Mouse (Mus musculus): ENCODE data around the gene Slc6a20a.

Slc6a20a gene

DNA sequence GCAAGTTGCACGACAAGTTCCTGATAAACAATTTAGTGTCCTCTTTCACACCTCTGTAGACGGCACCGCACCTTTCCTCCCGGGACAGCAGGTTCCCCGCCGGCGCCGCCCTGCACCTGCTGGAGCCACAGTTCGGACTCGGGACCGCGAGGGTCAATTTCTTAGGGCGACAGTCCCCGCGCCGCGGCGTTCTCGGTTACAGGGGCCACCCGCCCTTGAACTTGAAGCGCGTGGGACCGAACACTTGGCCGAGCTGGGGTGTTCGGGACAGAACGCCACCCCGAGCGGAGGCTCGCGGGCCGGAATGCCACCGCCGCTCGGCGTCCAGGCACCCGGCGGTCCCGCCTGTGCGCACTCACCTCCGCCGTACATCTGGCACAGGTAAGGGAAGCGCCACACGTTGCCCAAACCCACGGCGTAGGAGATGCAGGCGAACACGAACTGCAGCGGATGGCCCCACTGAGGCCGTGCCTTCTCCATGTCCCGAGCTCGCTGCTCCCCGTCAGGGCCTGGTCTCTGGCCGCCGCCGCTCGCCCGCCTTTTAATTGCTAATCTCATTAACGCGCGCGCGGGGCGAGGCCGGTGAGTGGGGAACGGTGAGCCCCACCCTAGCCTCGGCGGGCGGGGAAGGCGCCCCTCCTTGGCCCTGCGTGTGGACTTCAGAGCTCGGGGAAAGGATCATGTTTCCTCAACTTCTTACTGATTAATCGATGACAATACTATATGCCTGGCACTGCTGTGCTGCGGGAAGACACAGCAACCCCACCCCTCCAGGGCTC, at the start of gene Slc6a20a, which contains the start of gene Ccr9:
Gene Slc6a20a, minus strand, starts transcription at position 559 of the 779 bp plus-strand sequence.
Gene Ccr9, plus strand, starts transcription at position 113 of the 779 bp plus-strand sequence.
- in situ Hi-C loops (cut with MboI; ENCODE audit: low pct_unique_long_range_greater_than_20kb in 1 of 2, low sequenced_read_pairs in 2 of 2, unreplicated experiment in 1 of 2), result no loop called here

DNA sequence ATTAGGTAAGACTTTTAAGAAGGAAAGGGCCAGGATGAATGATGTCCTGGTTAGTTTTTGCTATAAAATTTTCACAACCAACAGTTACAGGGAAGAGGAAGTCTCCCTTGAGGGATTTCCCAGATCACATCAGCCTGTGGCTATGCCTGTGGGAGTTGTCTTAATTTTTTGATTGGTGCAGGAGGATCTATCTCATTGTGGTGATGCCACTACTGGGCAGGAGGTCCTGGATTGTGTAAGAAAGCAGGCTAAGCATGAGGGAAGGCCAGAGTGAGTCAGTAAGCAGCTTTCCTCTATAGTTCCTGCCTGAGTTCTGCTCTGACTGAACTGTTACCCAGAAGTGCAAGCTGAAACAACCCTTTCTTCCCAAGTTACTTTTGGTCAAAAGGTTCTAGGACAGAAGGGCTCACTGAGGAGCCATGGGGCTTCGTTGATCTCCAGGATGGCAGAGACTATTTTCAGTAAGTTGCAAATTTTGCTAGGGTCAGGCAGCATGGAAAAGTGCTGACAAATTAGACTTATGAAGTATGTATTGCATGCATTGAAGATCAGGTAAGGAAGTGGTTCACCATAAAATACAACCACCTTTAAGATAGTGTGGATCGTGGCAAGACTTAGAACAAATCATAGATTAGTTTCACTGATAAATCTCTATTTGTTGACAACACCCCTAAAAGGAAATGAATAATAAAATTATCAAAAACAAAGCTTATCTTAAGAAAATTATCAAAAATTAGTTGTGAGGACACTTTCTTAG, 44.2 kb upstream of the Slc6a20a start:
- in situ Hi-C loops (cut with MboI; ENCODE audit: low pct_unique_long_range_greater_than_20kb in 1 of 2, low sequenced_read_pairs in 2 of 2, unreplicated experiment in 1 of 2), result no loop called here

DNA sequence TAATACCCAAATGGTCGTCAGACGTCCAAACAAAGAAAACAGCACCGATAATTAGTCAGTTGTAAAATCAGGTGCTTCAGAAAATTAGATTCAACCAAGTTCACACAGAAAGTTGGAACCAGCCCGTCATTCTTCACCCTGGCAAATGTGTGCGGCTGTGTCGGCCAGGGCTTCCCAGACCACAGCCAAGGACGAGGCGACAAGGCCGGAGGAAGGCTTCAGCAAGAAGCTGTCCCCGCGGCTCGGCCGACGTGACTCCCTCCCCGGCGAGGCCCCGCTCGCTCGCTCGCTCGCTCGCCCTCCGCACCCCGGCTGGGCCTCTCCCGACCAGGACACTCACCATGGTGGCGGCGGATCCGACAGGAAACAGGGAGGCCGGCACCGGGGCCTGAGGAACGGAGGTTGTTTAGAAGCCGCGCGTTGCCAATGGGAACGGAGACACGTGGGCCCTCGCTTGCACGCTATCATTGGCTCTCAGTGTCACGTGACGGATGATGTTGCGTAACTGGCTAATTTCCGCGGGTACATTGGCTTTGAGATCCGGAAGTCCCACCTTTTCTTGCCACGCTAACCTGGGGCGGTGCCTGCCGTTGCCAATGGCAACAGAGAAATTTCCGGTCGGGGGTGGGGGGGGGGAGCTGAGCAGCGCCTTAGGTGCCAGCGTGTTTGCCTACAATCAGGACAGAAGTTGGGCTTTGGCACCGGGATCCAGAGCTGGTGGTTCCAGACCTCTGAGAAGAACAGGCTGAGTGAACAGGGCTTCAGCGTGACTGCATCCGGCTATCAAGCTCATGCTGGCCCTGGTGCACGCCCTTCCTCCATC, 38.7 kb upstream of the Slc6a20a start, which contains the start of gene Lztfl1:
Gene Lztfl1, minus strand, starts transcription at position 512 of the 823 bp plus-strand sequence.
- in situ Hi-C loops (cut with MboI; ENCODE audit: low pct_unique_long_range_greater_than_20kb in 1 of 2, low sequenced_read_pairs in 2 of 2, unreplicated experiment in 1 of 2), result no loop called here

DNA sequence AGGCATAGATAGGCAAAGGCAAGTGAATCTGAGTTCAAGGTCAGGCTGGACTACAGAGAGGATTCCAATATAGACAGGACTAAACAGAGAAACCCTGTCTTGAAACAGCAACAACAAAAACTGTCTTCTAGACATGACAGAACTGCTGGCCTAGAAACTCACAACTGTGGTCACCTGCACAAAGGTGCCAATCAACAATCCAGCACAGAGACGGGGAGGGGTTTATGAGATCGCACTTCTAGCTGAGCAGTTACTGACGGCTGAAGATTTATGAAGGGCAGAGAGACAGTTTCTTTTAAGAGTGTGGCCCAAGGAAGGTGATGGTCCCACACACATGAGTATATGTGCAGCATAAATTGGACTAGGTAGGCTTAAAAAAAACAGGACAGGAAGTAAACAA, 37.6 kb upstream of the Slc6a20a start:
- in situ Hi-C loops (cut with MboI; ENCODE audit: low pct_unique_long_range_greater_than_20kb in 1 of 2, low sequenced_read_pairs in 2 of 2, unreplicated experiment in 1 of 2), result no loop called here

DNA sequence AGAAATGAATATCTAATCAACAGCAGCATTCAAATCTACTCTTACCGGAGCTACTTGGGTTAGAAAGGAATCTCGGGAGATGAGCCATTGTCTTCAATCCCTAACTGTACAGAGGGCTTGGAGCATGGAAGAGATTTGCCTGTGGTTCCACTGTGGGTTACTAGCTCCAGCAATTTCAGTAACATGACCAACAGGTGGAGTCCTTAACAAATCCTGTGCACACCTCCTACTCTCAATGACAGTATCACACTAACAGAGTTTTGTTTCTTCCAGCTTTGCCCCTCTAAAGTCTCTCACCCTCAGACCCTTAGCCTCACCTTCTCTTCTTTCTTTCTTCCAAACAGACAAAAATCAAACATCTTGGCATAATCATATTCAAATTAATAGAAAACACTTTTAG, 34.4 kb upstream of the Slc6a20a start:
- in situ Hi-C loops (cut with MboI; ENCODE audit: low pct_unique_long_range_greater_than_20kb in 1 of 2, low sequenced_read_pairs in 2 of 2, unreplicated experiment in 1 of 2), result no loop called here

DNA sequence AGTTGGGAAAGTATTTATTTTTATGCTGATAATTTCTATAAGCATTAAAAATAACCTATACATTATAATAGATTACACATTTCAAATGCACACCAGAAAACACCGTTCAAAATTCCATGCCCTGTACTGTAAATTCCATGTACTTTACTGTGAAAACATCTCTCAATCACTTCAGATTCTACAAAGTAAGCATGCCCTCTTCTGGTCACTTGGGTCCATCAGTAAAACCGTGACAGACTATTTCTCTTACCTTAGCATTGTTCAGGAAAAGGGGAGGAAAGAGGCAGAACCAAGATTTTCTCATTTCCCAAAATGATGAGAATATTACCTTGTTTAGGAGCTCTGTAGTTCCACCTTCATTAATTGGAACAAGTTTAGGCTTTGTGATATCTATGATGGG, 30.5 kb upstream of the Slc6a20a start:
- in situ Hi-C loops (cut with MboI; ENCODE audit: low pct_unique_long_range_greater_than_20kb in 1 of 2, low sequenced_read_pairs in 2 of 2, unreplicated experiment in 1 of 2), result no loop called here

DNA sequence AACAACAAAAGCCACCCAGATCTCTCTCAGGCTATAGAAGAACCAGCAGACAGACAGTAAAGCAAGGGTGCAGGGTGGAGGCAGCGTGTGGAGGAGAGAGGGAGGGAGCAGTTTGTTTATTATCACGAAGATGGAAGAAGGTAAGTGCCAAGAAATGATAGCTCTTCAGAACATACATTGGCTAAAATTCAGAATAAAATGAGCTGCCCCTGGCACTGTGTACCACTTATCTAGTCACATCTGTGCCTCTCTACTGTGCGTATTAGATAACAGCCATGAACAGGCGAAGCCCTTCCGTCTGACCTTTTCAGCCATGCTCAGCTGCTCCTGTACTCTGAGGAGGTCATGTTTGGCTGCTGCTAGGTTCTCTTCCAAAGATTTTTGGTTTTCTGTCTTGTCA, 23.1 kb upstream of the Slc6a20a start:
- in situ Hi-C loops (cut with MboI; ENCODE audit: low pct_unique_long_range_greater_than_20kb in 1 of 2, low sequenced_read_pairs in 2 of 2, unreplicated experiment in 1 of 2), result no loop called here

DNA sequence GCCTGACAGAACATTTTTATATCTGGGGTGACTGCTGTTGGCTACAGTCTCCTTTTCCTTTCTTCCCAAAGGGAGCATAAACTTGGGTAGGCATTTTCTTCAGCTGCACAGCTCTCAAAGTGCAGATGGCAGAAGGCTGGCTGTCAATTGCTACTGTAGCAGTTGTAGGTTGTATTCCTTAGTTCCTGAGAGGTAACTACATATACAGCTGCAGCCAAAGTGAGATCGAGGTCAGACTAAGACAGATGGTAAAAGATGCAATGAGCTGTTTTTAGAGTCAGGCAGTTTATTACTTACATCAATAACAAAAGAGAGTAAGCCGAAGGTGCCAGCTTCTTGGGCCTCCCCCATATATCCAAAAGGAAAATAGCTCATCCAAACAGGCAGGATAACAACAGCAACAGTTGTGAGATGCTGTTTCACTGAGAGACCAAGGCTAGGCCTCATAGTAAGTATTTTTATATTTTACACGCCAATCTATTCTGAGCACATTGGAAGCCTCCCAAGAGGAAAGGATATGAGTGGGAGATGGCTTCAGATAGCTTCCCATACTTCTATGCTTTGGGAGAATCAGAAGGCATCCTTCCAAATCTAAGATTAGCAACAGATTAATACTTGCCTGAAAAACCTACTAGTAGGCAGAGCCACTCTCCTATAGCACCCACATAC, 17.1 kb upstream of the Slc6a20a start:
- in situ Hi-C loops (cut with MboI; ENCODE audit: low pct_unique_long_range_greater_than_20kb in 1 of 2, low sequenced_read_pairs in 2 of 2, unreplicated experiment in 1 of 2), result no loop called here

DNA sequence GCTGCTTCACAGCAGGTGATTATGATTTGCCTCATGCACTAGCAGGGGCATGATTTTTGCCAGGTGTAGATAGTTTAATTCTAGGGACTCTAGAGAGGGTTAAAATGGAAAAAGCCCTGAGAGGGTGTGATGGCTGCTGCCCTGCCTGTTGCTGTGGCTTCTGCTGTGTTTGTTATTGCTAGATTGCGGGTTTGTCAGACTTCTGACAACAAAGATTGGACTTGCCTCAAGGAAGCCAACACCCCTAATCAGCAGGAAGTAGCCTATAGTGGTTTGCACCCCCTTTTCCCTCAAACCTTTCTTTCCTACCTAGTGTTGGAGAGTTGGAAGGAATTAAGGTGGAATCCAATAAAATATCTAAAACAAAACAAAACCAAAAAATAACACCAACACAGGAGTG, 9.5 kb upstream of the Slc6a20a start:
- in situ Hi-C loops (cut with MboI; ENCODE audit: low pct_unique_long_range_greater_than_20kb in 1 of 2, low sequenced_read_pairs in 2 of 2, unreplicated experiment in 1 of 2), result no loop called here

DNA sequence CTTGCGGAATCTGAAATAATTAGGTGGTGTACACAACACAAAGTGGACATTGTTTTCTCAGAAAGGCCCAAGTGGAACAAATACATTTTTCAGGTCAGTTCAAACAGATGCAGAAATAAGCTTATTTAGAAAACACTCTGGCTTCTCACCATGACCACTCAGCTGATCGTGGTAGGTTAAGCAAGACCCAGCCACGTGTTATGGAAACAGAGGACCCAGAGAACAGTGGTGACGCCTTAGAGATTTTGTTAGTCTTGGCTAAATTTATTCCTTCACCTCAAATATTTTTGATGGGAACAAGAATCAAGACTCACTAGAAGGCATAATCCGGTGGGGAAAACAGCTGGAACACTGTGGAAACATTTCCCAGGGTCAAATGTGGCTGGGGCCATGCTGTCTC, 7.5 kb upstream of the Slc6a20a start:
- in situ Hi-C loops (cut with MboI; ENCODE audit: low pct_unique_long_range_greater_than_20kb in 1 of 2, low sequenced_read_pairs in 2 of 2, unreplicated experiment in 1 of 2), result no loop called here

DNA sequence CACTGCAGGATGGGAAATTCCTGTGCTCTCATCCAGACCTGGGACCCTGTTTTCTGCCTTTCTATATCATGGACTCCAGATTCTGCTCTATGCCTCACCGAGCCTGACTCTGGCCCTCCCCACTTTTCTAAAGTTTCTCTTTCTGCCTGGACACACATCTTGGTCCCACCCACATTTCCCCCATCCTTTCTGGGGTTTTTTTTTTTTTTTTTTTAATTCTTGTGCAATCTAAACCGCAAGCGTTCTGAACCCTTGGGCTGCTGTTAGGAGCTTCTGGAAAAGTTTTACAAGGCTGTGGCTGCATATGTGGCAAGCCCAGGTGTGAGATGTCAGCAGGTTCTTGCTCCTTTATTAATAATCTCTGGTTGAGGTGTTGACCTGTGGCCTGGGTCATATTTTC, 5.0 kb upstream of the Slc6a20a start:
- in situ Hi-C loops (cut with MboI; ENCODE audit: low pct_unique_long_range_greater_than_20kb in 1 of 2, low sequenced_read_pairs in 2 of 2, unreplicated experiment in 1 of 2), result no loop called here

DNA sequence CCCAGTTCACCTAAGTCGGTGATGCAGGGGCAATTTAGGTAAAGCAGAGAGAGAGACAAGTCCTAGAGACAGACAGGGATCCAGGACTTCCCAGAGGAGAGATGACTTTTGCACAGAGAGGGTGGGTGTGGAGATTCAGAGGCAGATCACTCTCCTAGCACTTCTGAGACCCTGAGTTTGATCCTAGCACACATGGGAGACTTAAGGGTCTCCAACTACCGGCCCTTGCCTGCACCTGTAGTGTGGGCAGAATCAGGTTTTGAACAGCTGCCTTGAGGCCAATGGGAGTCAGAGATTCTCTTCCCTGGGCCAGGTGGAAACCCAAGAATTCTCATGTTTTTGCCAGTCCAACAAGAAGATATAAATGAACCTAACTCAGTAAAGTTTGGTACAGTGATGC, 513 bp upstream of the Slc6a20a start:
- in situ Hi-C loops (cut with MboI; ENCODE audit: low pct_unique_long_range_greater_than_20kb in 1 of 2, low sequenced_read_pairs in 2 of 2, unreplicated experiment in 1 of 2), result no loop called here

DNA sequence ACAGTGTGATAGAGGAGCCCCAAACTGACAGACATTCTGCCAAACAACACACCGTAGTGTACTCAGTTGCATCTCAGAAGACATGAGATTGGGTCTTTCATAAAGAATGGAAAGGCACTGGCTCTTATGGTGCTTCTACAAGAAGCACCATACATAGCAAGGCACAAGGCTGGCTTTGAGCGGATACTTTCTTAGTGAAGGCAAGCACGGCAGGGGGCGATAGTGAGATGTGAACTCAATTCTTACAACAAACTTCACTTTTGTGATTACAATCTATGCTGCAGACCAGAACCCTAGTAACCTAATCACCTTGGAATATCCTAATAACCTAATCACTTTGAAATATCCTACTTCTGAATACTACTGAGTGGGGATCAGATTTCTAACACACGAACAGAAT, 13.0 kb downstream of the Slc6a20a start:
- in situ Hi-C loops (cut with MboI; ENCODE audit: low pct_unique_long_range_greater_than_20kb in 1 of 2, low sequenced_read_pairs in 2 of 2, unreplicated experiment in 1 of 2), result no loop called here

DNA sequence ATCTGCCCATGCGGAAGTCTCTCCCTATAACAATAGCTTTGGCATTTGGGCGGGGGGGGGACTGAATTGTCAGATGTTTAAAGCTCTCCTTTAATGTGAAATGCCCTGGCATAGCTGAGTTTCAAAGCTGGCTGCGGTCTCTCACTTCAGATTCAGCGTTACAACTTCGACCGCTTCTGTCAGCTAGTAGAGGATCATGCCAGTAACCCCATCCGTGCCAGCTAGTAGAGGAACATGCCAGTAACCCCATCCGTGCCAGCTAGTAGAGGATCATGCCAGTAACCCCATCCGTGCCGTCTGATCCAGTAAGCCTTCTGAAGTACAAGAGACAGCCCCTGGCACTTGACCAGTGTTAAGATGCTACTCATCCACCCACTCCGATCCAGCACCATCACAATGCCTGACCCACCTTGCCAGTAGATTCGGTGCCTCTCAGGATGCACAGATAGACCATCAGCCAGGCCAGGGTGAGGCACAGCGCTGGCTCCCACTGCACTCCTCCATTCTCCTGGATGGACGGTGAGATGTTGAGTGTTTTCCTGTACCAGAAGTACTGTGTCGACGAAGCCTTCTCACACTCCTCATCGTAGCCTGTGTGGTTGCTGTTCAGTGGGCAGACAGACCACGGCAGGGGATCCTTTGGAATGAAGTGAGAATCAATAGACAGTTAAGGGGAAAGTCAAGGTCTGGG, 18.6 kb downstream of the Slc6a20a start:
- in situ Hi-C loops (cut with MboI; ENCODE audit: low pct_unique_long_range_greater_than_20kb in 1 of 2, low sequenced_read_pairs in 2 of 2, unreplicated experiment in 1 of 2), result loop anchor here in 1 of 2 experiments (5.0 kb wide), 1 partner anchor 53 kb away; no protein-coding TSS in a partner anchor

DNA sequence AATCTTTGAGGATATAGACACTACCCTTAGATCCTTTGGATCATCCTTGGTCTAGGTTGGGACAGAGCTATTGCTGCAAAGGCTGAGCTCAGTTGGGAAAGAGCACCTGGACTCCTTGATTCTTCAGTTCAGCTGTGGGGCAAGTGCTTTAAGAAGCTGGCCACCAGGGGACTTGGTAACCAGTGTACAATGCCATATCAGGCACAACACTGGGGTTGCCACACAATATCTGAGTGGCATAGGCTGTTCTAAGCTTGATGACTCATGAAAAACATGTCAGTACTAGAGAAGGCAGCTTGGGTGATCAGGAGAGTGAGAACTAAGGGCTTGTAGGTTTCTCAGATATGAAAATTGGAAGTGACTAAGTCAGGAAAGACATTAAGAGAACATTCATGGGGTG, 19.7 kb downstream of the Slc6a20a start:
- in situ Hi-C loops (cut with MboI; ENCODE audit: low pct_unique_long_range_greater_than_20kb in 1 of 2, low sequenced_read_pairs in 2 of 2, unreplicated experiment in 1 of 2), result no loop called here

DNA sequence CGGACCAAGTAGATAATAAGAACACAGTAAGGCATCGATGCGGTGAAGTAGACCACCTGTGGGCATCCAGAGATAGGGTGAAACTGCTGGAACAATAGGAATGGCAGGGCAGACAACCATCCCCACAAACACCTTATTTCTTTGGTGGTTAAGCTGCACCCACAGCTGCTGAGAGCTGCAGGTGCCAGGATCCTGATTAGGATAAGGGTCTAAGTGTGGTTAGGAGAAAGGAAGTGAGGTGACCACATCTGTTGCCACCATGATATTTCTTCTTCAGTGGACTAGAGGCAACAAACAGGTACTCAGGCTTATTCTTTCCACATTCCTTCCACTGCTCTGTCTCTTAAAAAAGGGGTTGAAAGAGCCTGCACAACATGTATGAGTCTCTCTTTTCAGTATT, 21.2 kb downstream of the Slc6a20a start:
- in situ Hi-C loops (cut with MboI; ENCODE audit: low pct_unique_long_range_greater_than_20kb in 1 of 2, low sequenced_read_pairs in 2 of 2, unreplicated experiment in 1 of 2), result no loop called here

DNA sequence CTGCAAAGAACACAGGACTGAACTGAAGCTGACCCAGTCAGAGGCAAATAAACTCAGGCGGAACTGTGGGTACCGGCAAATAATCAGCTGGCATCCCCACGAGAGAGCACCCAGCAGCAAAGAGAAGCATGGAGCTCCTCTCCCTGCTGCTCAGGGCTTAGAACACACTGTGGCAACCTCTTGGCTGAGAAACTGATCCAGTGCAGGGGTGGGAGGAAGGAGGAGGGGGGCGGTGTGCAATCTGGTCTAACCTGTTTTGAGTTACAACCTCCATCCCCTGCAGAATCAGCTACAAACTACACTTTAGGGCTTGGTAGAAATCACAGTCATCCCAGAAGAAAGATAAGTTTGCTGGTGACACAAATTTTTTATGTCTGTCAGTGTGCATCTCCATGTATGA, 27.3 kb downstream of the Slc6a20a start:
- in situ Hi-C loops (cut with MboI; ENCODE audit: low pct_unique_long_range_greater_than_20kb in 1 of 2, low sequenced_read_pairs in 2 of 2, unreplicated experiment in 1 of 2), result no loop called here

Data from mouse embryonic stem cell (cell line).